Mouse (Mus musculus): ENCODE data around the gene Evi2a. TPM values are rescaled to one million over a fixed set of nuclear protein-coding genes. Genes with fewer than 3 reads are reported as not detected.

Evi2a gene
- polyA plus RNA-seq, 1 experiment from 2014 or later: 5.6 TPM

DNA sequence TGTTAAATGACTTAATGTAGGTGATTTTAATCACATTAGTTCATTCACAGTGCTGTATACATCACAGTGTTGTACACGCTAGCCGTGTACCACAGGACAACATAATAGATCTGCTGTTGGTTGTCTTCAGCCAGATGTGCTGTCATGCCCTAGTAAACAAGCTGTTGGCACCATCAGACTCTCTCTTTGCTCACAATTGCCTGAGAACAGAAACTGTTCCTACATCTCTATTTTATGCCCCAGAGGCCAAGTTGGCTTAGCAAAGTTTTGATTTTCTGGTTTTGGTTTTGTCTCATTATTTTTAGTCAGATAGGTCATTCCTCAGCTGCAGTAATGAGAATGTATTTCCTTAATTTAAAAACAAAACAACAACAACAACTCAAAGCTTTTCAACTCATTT, 673 bp downstream of the Evi2a start:
- ATAC-seq (ENCODE audit: insufficient number of reproducible peaks, insufficient read depth, low FRiP score, low read depth): no peak
- Histone ChIP-seq H3K27me3 (ENCODE audit: control insufficient read depth, insufficient read depth, low read length) (no peaks in the 10 kb centered on the region), H3K9ac (replicated peaks; ENCODE audit: low read depth, low read length) (no peak overlapping the region), H3K4me2 (replicated peaks; ENCODE audit: low read depth, low read length) (no peak overlapping the region), H3K36me3 (ENCODE audit: control insufficient read depth, insufficient read depth, low read length) (peaks cover 4% of the 10 kb centered on the region; the same call in 1 of the 2 replicates), H3K9me3 (ENCODE audit: control insufficient read depth, low read depth, low read length) (no peaks in the 10 kb centered on the region), H3K4me3 (ENCODE audit: low read depth, low read length) (no peak overlapping the region), H3K27ac (ENCODE audit: low read length) (no peak overlapping the region), H3K4me1 (ENCODE audit: control insufficient read depth, insufficient read depth, low read length) (0 out of 2 replicates have a peak, but pooled peaks cover 4% of the 10 kb centered on the region)
- WGBS: 90% methylated on average over 2 of the region's 2 CpGs

DNA sequence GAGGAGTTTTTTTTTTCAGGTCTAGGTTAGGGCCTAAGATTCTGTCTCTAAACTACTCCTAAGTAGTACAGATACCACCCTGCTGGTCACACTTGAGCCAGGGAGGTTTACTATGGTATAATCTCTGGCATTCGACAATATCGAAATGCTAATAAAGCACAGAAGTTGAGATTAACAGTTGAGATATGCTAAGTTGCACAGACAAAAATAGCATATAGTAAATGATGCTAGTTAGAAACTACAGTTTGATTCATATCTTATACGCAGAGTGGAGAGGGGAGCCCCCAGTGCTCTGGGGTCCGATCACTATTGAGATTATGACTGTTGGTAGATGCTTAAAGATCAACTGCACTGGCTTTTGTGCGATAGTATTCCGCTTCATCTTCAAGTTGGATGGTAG, 1.2 kb downstream of the Evi2a start:
- no peak for ATAC-seq (ENCODE audit: insufficient number of reproducible peaks, insufficient read depth, low FRiP score, low read depth)
- no peaks in the 10 kb centered on the region for H3K27me3 ChIP-seq (ENCODE audit: control insufficient read depth, insufficient read depth, low read length)
- no peak overlapping the region for H3K4me2 ChIP-seq (replicated peaks; ENCODE audit: low read depth, low read length)
- 0 out of 2 replicates have a peak, but pooled peaks cover 4% of the 10 kb centered on the region for H3K4me1 ChIP-seq (ENCODE audit: control insufficient read depth, insufficient read depth, low read length)
- H3K27ac ChIP-seq (ENCODE audit: low read length): no peak overlapping the region
- no peaks in the 10 kb centered on the region for H3K9me3 ChIP-seq (ENCODE audit: control insufficient read depth, low read depth, low read length)
- H3K9ac ChIP-seq (replicated peaks; ENCODE audit: low read depth, low read length): no peak overlapping the region
- H3K36me3 ChIP-seq (ENCODE audit: control insufficient read depth, insufficient read depth, low read length): peaks cover 4% of the 10 kb centered on the region; the same call in 1 of the 2 replicates
- H3K4me3 ChIP-seq (ENCODE audit: low read depth, low read length): no peak overlapping the region
- WGBS: 96% methylated on average over 6 of the region's 6 CpGs

GRCm38 (mm10) chr11:79528601-79529000, 1.8 kb downstream of the Evi2a start:
- Histone ChIP-seq H3K27me3 (ENCODE audit: control insufficient read depth, insufficient read depth, low read length) (no peaks in the 10 kb centered on the region), H3K4me1 (ENCODE audit: control insufficient read depth, insufficient read depth, low read length) (no peaks in the 10 kb centered on the region), H3K36me3 (ENCODE audit: control insufficient read depth, insufficient read depth, low read length) (peaks cover 4% of the 10 kb centered on the region; the same call in 1 of the 2 replicates), H3K27ac (ENCODE audit: low read length) (no peak overlapping the region), H3K9me3 (ENCODE audit: control insufficient read depth, low read depth, low read length) (no peaks in the 10 kb centered on the region), H3K4me2 (replicated peaks; ENCODE audit: low read depth, low read length) (no peak overlapping the region), H3K9ac (replicated peaks; ENCODE audit: low read depth, low read length) (no peak overlapping the region), H3K4me3 (ENCODE audit: low read depth, low read length) (no peak overlapping the region)
- ATAC-seq (ENCODE audit: insufficient number of reproducible peaks, insufficient read depth, low FRiP score, low read depth): no peak
- WGBS: 78% methylated on average over 3 of the region's 3 CpGs

- Histone ChIP-seq H3K9ac (replicated peaks; ENCODE audit: low read depth, low read length) (no peak overlapping the region), H3K4me1 (ENCODE audit: control insufficient read depth, insufficient read depth, low read length) (no peaks in the 10 kb centered on the region), H3K27ac (ENCODE audit: low read length) (no peak overlapping the region), H3K4me3 (ENCODE audit: low read depth, low read length) (no peak overlapping the region), H3K9me3 (ENCODE audit: control insufficient read depth, low read depth, low read length) (no peaks in the 10 kb centered on the region), H3K36me3 (ENCODE audit: control insufficient read depth, insufficient read depth, low read length) (peaks cover 4% of the 10 kb centered on the region; the same call in 1 of the 2 replicates), H3K27me3 (ENCODE audit: control insufficient read depth, insufficient read depth, low read length) (no peaks in the 10 kb centered on the region), H3K4me2 (replicated peaks; ENCODE audit: low read depth, low read length) (no peak overlapping the region)
- 88% methylated on average over 5 of the region's 5 CpGs for WGBS
- no peak for ATAC-seq (ENCODE audit: insufficient number of reproducible peaks, insufficient read depth, low FRiP score, low read depth)
Measured at GRCm38 (mm10) chr11:79527739-79528384, 2.5 kb downstream of the Evi2a start.

GRCm38 (mm10) chr11:79527015-79527738, 3.2 kb downstream of the Evi2a start:
- Histone ChIP-seq H3K4me1 (ENCODE audit: control insufficient read depth, insufficient read depth, low read length) (no peaks in the 10 kb centered on the region), H3K4me3 (ENCODE audit: low read depth, low read length) (no peak overlapping the region), H3K9me3 (ENCODE audit: control insufficient read depth, low read depth, low read length) (no peaks in the 10 kb centered on the region), H3K9ac (replicated peaks; ENCODE audit: low read depth, low read length) (no peak overlapping the region), H3K36me3 (ENCODE audit: control insufficient read depth, insufficient read depth, low read length) (peaks cover 4% of the 10 kb centered on the region; the same call in 1 of the 2 replicates), H3K27me3 (ENCODE audit: control insufficient read depth, insufficient read depth, low read length) (no peaks in the 10 kb centered on the region), H3K4me2 (replicated peaks; ENCODE audit: low read depth, low read length) (no peak overlapping the region), H3K27ac (ENCODE audit: low read length) (no peak overlapping the region)
- WGBS: 76% methylated on average over 15 of the region's 15 CpGs
- no peak for ATAC-seq (ENCODE audit: insufficient number of reproducible peaks, insufficient read depth, low FRiP score, low read depth)

DNA sequence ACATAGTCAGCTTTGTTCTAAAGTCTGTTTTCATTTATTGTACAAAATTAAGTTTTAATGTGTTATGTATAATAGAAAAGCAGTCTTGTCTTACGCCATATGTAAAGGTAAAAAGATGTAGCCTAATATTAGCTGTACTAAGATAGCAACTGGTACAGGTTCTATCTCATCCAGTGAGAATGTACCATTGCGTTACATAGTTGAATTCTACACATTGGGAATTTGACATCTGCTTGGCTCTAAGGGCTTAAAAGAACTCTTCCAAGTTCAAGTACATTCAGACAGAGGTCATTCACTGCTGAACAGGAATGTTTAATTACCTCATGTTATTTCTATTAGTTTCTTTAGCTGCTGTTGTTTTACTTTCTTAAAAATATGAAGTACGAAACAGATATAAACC, 3.9 kb downstream of the Evi2a start:
- no peak for ATAC-seq (ENCODE audit: insufficient number of reproducible peaks, insufficient read depth, low FRiP score, low read depth)
- 88% methylated on average over 3 of the region's 3 CpGs for WGBS
- Histone ChIP-seq H3K9ac (replicated peaks; ENCODE audit: low read depth, low read length) (no peak overlapping the region), H3K4me2 (replicated peaks; ENCODE audit: low read depth, low read length) (no peak overlapping the region), H3K4me3 (ENCODE audit: low read depth, low read length) (no peak overlapping the region), H3K27me3 (ENCODE audit: control insufficient read depth, insufficient read depth, low read length) (no peaks in the 10 kb centered on the region), H3K4me1 (ENCODE audit: control insufficient read depth, insufficient read depth, low read length) (no peaks in the 10 kb centered on the region), H3K27ac (ENCODE audit: low read length) (no peak overlapping the region), H3K36me3 (ENCODE audit: control insufficient read depth, insufficient read depth, low read length) (peaks cover 4% of the 10 kb centered on the region; the same call in 1 of the 2 replicates), H3K9me3 (ENCODE audit: control insufficient read depth, low read depth, low read length) (no peaks in the 10 kb centered on the region)

DNA sequence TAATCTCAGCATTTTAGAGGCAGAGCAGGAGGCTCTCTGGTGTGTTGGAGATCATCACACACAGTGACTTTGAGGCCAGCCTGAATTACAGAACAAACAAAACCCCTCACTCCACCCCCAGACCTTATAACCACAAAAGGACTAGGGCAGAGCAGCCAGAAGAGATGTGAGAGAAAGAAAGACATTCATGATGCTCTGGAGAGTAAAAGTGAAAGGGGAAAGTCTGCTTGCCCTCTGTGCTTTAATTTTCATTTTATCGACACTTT, 6.2 kb downstream of the Evi2a start:
- Histone ChIP-seq H3K36me3 (ENCODE audit: control insufficient read depth, insufficient read depth, low read length) (peaks cover 2% of the 10 kb centered on the region; the same call in 1 of the 2 replicates), H3K9me3 (ENCODE audit: control insufficient read depth, low read depth, low read length) (no peaks in the 10 kb centered on the region), H3K4me1 (ENCODE audit: control insufficient read depth, insufficient read depth, low read length) (no peaks in the 10 kb centered on the region), H3K4me3 (ENCODE audit: low read depth, low read length) (no peak overlapping the region), H3K27ac (ENCODE audit: low read length) (no peak overlapping the region), H3K4me2 (replicated peaks; ENCODE audit: low read depth, low read length) (no peak overlapping the region), H3K9ac (replicated peaks; ENCODE audit: low read depth, low read length) (no peak overlapping the region), H3K27me3 (ENCODE audit: control insufficient read depth, insufficient read depth, low read length) (no peaks in the 10 kb centered on the region)
- ATAC-seq (ENCODE audit: insufficient number of reproducible peaks, insufficient read depth, low FRiP score, low read depth): no peak
- WGBS: 94% methylated on average over 1 of the region's 1 CpGs

GRCm38 (mm10) chr11:79523560-79524309, 6.7 kb downstream of the Evi2a start, which contains the start of gene Evi2b:
Evi2b (minus strand) TSS chr11:79523762.
- H3K27ac ChIP-seq (ENCODE audit: low read length): no peak within 1 kb of the TSS
- ATAC-seq (ENCODE audit: insufficient number of reproducible peaks, insufficient read depth, low FRiP score, low read depth): no peak
- H3K4me1 ChIP-seq (ENCODE audit: control insufficient read depth, insufficient read depth, low read length): no peaks in the 10 kb centered on the region
- H3K9ac ChIP-seq (replicated peaks; ENCODE audit: low read depth, low read length): no peak within 1 kb of the TSS
- H3K4me3 ChIP-seq (ENCODE audit: low read depth, low read length): no peak within 1 kb of the TSS
- H3K27me3 ChIP-seq (ENCODE audit: control insufficient read depth, insufficient read depth, low read length): no peaks in the 10 kb centered on the region
- 66% methylated on average over 10 of the region's 10 CpGs for WGBS
- H3K9me3 ChIP-seq (ENCODE audit: control insufficient read depth, low read depth, low read length): no peaks in the 10 kb centered on the region
- peaks cover 2% of the 10 kb centered on the region; the same call in 1 of the 2 replicates for H3K36me3 ChIP-seq (ENCODE audit: control insufficient read depth, insufficient read depth, low read length)
- no peak within 1 kb of the TSS for H3K4me2 ChIP-seq (replicated peaks; ENCODE audit: low read depth, low read length)

Data from stomach, embryonic 14.5 days (tissue).